Mouse (Mus musculus) CH12.LX (cell line): ENCODE results near the gene 1700011L22Rik. TPM values are rescaled to one million over a fixed set of nuclear protein-coding genes. Genes with fewer than 3 reads are reported as not detected.

Experiments
- DNase-seq: peaks from one replicate; pipeline ENCODE4 v3.0.0-alpha.2; 2013; ENCODE audit errors: extremely low read depth
- H3K27ac ChIP-seq: 2 replicates; pipeline ENCODE4 v1.5.1; 2012; ENCODE audit warnings: low read depth, mild to moderate bottlenecking, control low read depth, moderate library complexity; ENCODE audit not compliant: insufficient read depth
- H3K27me3 ChIP-seq: replicated peaks from 2 replicates; pipeline ENCODE3; 2012; ENCODE audit warnings: inconsistent platforms
- H3K36me3 ChIP-seq, 2 experiments: replicated peaks in 1 of 2; 2 replicates each; pipeline versions ENCODE3 to v1.6.1; 2012; ENCODE audit warnings: inconsistent platforms in 1 of 2, low read length in 1 of 2, mild to moderate bottlenecking in 1 of 2, mixed read lengths in 1 of 2, moderate library complexity in 1 of 2; ENCODE audit not compliant: control insufficient read depth in 1 of 2, insufficient read depth in 1 of 2
- H3K4me1 ChIP-seq, 2 experiments: 2 replicates each; pipeline ENCODE4 v1.6.1; 2012; ENCODE audit warnings: inconsistent platforms in 1 of 2, moderate library complexity in 1 of 2; ENCODE audit not compliant: insufficient read depth in 2 of 2, control insufficient read depth in 1 of 2
- H3K4me2 ChIP-seq: 2 replicates; pipeline ENCODE4 v1.6.1; 2012; ENCODE audit warnings: low read depth, mild to moderate bottlenecking, control low read depth; ENCODE audit not compliant: poor library complexity, insufficient read depth, severe bottlenecking
- H3K4me3 ChIP-seq, 3 experiments: fragments of 150-350 bp in 1 of 3; sonication (generic) in 1 of 3; replicated peaks in 1 of 3; 2 replicates each; pipeline versions ENCODE3 to v1.5.1; 2011 to 2012; ENCODE audit warnings: low read depth in 2 of 3, low read length in 2 of 3, mild to moderate bottlenecking in 2 of 3, moderate library complexity in 2 of 3, control low read depth in 1 of 3, improper control_type of control experiment in 1 of 3, inconsistent platforms in 1 of 3, mixed read lengths in 1 of 3; ENCODE audit not compliant: poor library complexity in 1 of 3
- H3K79me2 ChIP-seq: replicated peaks from 2 replicates; pipeline ENCODE4 v1.6.1; 2012; ENCODE audit warnings: mild to moderate bottlenecking, moderate library complexity; ENCODE audit not compliant: control insufficient read depth, poor library complexity, insufficient read depth, severe bottlenecking; ENCODE audit errors: extremely low read depth
- H3K9ac ChIP-seq: 2 replicates; pipeline ENCODE4 v1.6.1; 2012; ENCODE audit warnings: low read depth, mild to moderate bottlenecking, control low read depth, moderate library complexity; ENCODE audit not compliant: insufficient read depth
- H3K9me3 ChIP-seq: replicated peaks from 2 replicates; pipeline ENCODE3; 2012; ENCODE audit warnings: low read length, inconsistent platforms, mixed read lengths
- CHD1 ChIP-seq: IDR thresholded peaks from 2 replicates; pipeline ENCODE4 v1.6.1; 2012; ENCODE audit warnings: low read depth, low read length, improper control_type of control experiment, inconsistent platforms
- E2F4 ChIP-seq: IDR thresholded peaks from 2 replicates; pipeline ENCODE4 v1.6.1; 2011; ENCODE audit warnings: low read depth, low read length, improper control_type of control experiment; ENCODE audit not compliant: insufficient replicate concordance
- ELF1 ChIP-seq: IDR thresholded peaks from 2 replicates; pipeline ENCODE4 v1.6.1; 2014; ENCODE audit warnings: low read depth, mild to moderate bottlenecking, inconsistent platforms, low read length, improper control_type of control experiment
- GABPA ChIP-seq: IDR thresholded peaks from 2 replicates; pipeline ENCODE4 v1.6.1; 2012; ENCODE audit warnings: low read depth, low read length, improper control_type of control experiment, inconsistent platforms; ENCODE audit not compliant: insufficient replicate concordance
- HCFC1 ChIP-seq: IDR thresholded peaks from 2 replicates; pipeline ENCODE4 v1.6.1; 2012; ENCODE audit warnings: low read depth, mild to moderate bottlenecking, inconsistent platforms, low read length, improper control_type of control experiment
- IRF4 ChIP-seq: IDR thresholded peaks from 2 replicates; pipeline ENCODE4 v1.6.1; 2014; ENCODE audit warnings: low read depth, mild to moderate bottlenecking, inconsistent platforms, low read length, improper control_type of control experiment
- JUND ChIP-seq: conservative IDR thresholded peaks from 2 replicates; pipeline ENCODE4 v1.6.1; 2011; ENCODE audit warnings: low read depth, low read length, improper control_type of control experiment
- KAT2A ChIP-seq: IDR thresholded peaks from 2 replicates; pipeline ENCODE4 v1.6.1; 2012; ENCODE audit warnings: low read length, improper control_type of control experiment, inconsistent platforms; ENCODE audit not compliant: insufficient replicate concordance
- MAFK ChIP-seq: IDR thresholded peaks from 2 replicates; pipeline ENCODE4 v1.6.1; 2011; ENCODE audit warnings: low read length, improper control_type of control experiment; ENCODE audit not compliant: insufficient replicate concordance
- MEF2A ChIP-seq: IDR thresholded peaks from 2 replicates; pipeline ENCODE4 v1.6.1; 2014; ENCODE audit warnings: low read depth, mild to moderate bottlenecking, inconsistent platforms, low read length, improper control_type of control experiment, borderline replicate concordance
- MYC ChIP-seq: IDR thresholded peaks from 2 replicates; pipeline ENCODE4 v1.6.1; 2011; ENCODE audit warnings: low read depth, mild to moderate bottlenecking, improper control_type of control experiment, low read length
- NRF1 ChIP-seq: IDR thresholded peaks from 2 replicates; pipeline ENCODE4 v1.6.1; 2014; ENCODE audit warnings: low read depth, mild to moderate bottlenecking, inconsistent platforms, low read length, improper control_type of control experiment, moderate library complexity
- POLR2A ChIP-seq: IDR thresholded peaks from 2 replicates; pipeline ENCODE4 v1.6.1; 2011; ENCODE audit warnings: low read depth, mild to moderate bottlenecking, improper control_type of control experiment, low read length
- POLR2AphosphoS2 ChIP-seq: IDR thresholded peaks from 2 replicates; pipeline ENCODE4 v1.6.1; 2011; ENCODE audit warnings: low read depth, low read length, improper control_type of control experiment
- RAD21 ChIP-seq: IDR thresholded peaks from 2 replicates; pipeline ENCODE4 v1.6.1; 2011; ENCODE audit warnings: low read depth, mild to moderate bottlenecking, low read length, improper control_type of control experiment, moderate library complexity
- SIN3A ChIP-seq: IDR thresholded peaks from 2 replicates; pipeline ENCODE4 v1.6.1; 2012; ENCODE audit warnings: low read length, improper control_type of control experiment, inconsistent platforms
- SMC3 ChIP-seq: IDR thresholded peaks from 2 replicates; pipeline ENCODE4 v1.6.1; 2011; ENCODE audit warnings: low read depth, low read length, improper control_type of control experiment
- TBP ChIP-seq: conservative IDR thresholded peaks from 2 replicates; pipeline ENCODE4 v1.6.1; 2011; ENCODE audit warnings: low read depth, low read length, improper control_type of control experiment
- USF2 ChIP-seq: conservative IDR thresholded peaks from 2 replicates; pipeline ENCODE4 v1.6.1; 2011; ENCODE audit warnings: low read depth, low read length, improper control_type of control experiment
- ZKSCAN1 ChIP-seq: IDR thresholded peaks from 2 replicates; pipeline ENCODE4 v1.6.1; 2012; ENCODE audit warnings: low read depth, inconsistent platforms, low read length, improper control_type of control experiment, borderline replicate concordance
- ZMIZ1 ChIP-seq: IDR thresholded peaks from 2 replicates; pipeline ENCODE4 v1.6.1; 2012; ENCODE audit warnings: low read depth, mild to moderate bottlenecking, inconsistent platforms, low read length, improper control_type of control experiment
- ZNF384 ChIP-seq: IDR thresholded peaks from 2 replicates; pipeline ENCODE4 v1.6.1; 2012; ENCODE audit warnings: low read depth, low read length, improper control_type of control experiment, inconsistent platforms
- dilution Hi-C: fragments of 300-500 bp; cut with MboI; formaldehyde crosslinking; loops from 2 replicates; pipeline ENCODE4 v1.14.3; 2020; ENCODE audit warnings: low sequenced_read_pairs; ENCODE audit not compliant: extremely low pct_unique_long_range_greater_than_20kb, extremely low pct_ligation_motif_present
- in situ Hi-C: fragments of 300-500 bp; cut with MboI; formaldehyde crosslinking; loops from 3 replicates; pipeline ENCODE4 v1.14.3; 2019; ENCODE audit warnings: low sequenced_read_pairs, low pct_ligation_motif_present, low pct_unique_long_range_greater_than_20kb, mixed read lengths
- polyA plus RNA-seq: library from polyadenylated mRNA; unstranded; fragments of >175 nt; gene quantifications from 2 replicates; pipeline ENCODE4 v1.2.1, GENCODE M21; 2012; ENCODE audit warnings: low read depth; ENCODE audit not compliant: insufficient read length
- total RNA-seq, 2 experiments: library from RNA; depleted of rRNA; stranded (reverse); fragments of 300-350 nt in 1 of 2; fragments of >200 nt in 1 of 2; gene quantifications; 2 replicates each; pipeline ENCODE4 v1.2.3; 2012 to 2014

The 1700011L22Rik gene
- total and polyA plus RNA-seq, 3 experiments: not detected

DNA sequence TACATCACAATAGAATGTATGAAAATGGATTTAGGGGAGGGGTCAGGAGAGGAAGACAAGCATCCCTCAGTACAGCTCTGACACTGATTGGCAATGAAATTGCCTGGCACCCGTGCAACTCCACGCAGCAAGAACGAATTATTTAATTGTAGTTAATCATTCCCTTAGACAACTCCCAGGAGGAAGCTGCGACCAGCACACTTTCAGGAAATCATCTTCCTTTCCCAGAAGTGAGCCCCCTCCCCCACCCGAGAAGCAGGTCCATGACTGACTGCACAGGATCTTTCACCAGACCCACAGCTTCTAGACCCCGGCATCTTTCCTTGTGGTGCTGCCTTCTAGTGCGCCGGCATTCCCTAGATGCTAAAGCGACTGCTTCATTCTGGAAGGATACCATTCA, 36.7 kb downstream of the 1700011L22Rik start:
- no peak for DNase-seq
- dilution Hi-C loops: no loop called here
- Histone ChIP-seq H3K9me3 (no peaks in the 10 kb centered on the region), H3K4me3 (no peak overlapping the region), H3K27me3 (no peaks in the 10 kb centered on the region), H3K27ac (no peak overlapping the region), H3K4me1 (peaks cover 0 to 14% of the 10 kb centered on the region in 2 experiments; a peak in 2 of 4 replicates)
- no peak for TF ChIP-seq MAFK
- TF ChIP-seq ZNF384: no peak
- TF ChIP-seq IRF4: no peak
- TF ChIP-seq E2F4: no peak
- no peak for TF ChIP-seq MEF2A
- TF ChIP-seq JUND: no peak
- TF ChIP-seq NRF1: no peak
- TF ChIP-seq USF2: no peak
- TF ChIP-seq GABPA: no peak
- TF ChIP-seq SIN3A: no peak
- no peak for TF ChIP-seq POLR2AphosphoS2
- TF ChIP-seq ELF1: no peak
- TF ChIP-seq CHD1: no peak
- TF ChIP-seq TBP: no peak
- no peak for TF ChIP-seq SMC3
- no peak for TF ChIP-seq ZKSCAN1
- TF ChIP-seq, all 38 proteins: peak for 0
- no peaks in the 10 kb centered on the region for H3K36me3 ChIP-seq
- H3K4me2 ChIP-seq: no peak overlapping the region
- in situ Hi-C loops: no loop called here
- H3K9ac ChIP-seq: no peak overlapping the region
- no peaks in the 10 kb centered on the region for H3K79me2 ChIP-seq

DNA sequence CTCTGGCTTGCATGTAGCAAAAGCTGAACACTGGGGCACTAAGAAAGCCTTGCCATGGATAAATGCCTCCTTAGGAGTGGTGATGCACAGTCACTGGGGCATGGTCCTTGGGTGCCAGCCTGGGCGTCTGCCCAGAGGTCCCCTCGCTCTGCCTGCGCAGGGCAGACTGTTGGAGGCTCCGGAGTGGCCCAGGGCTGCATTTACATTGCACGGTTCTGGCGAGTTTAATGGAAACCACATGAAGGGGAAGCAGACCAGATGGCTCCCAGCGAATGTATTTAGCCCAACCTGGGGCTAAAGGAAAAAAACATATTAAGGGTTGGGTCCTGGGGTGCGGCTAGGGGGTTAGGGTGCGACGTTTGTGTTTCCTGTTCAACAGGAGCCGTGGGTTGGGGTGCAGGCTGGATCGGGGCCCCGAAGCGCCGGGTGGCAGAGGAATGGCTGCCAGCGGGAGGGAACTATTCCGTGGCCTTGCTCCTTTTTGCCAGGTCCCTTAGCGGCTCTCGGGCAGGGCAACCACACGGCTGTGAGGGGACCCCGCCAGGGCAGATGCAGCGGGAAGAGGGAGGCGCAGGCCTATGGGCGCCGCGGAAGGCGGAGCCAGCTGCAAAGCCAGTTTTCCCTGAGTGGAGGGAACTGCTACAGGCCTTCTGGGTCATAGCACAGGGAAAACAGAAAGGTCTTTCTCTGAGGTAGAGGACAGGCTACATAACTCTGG, 38.6 kb downstream of the 1700011L22Rik start:
- no peaks in the 10 kb centered on the region for H3K36me3 ChIP-seq
- H3K27ac ChIP-seq: no peak overlapping the region
- H3K27me3 ChIP-seq: no peaks in the 10 kb centered on the region
- no peaks in the 10 kb centered on the region for H3K9me3 ChIP-seq
- in situ Hi-C loops: no loop called here
- peak; percentile 2 for DNase-seq
- H3K4me1 ChIP-seq: peaks cover 0 to 14% of the 10 kb centered on the region in 2 experiments; a peak in 2 of 4 replicates
- no peak overlapping the region for H3K4me3 ChIP-seq
- H3K79me2 ChIP-seq: no peaks in the 10 kb centered on the region
- TF ChIP-seq CHD1 (no peak), HCFC1 (no peak), KAT2A (no peak), USF2 (no peak), MYC (no peak), TBP (no peak), POLR2A (no peak), ZMIZ1 (no peak), RAD21 (no peak), JUND (no peak), ZNF384 (no peak), ZKSCAN1 (no peak)
- peak overlapping the region; percentile 45; the same call in 1 of the 2 replicates for H3K4me2 ChIP-seq
- no peak overlapping the region for H3K9ac ChIP-seq
- dilution Hi-C loops: no loop called here
